Mouse (Mus musculus): ENCODE results near the gene Tpm3-rs7. TPM values are rescaled to one million over a fixed set of nuclear protein-coding genes. Genes with fewer than 3 reads are reported as not detected.

The Tpm3-rs7 gene
- polyA plus RNA-seq (2015; fragmentation: Illumina TruSeq; extraction: RNeasy Lipid Tissue Mini Kit (QIAGEN cat#74804); ENCODE audit: insufficient read depth, low read depth, low replicate concordance) = not detected

DNA sequence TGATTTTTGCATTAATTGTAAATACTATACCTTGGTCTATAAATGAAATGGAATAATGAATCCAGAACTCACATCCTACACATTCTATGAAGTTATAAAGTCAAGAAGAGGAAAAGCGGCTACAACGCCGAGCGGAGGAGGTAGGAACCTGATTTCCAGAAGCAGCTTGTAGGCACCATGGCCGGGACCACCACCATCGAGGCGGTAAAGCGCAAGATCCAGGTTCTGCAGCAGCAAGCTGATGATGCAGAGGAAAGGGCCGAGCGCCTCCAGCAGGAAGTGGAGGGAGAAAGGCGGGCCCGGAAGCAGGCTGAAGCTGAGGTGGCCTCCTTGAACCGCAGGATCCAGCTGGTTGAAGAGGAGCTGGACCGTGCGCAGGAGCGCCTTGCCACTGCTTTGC, at the start of gene Tpm3-rs7:
TSS of gene Tpm3-rs7 (plus strand) at position 110 of the 400 bp plus-strand sequence.

